Mouse (Mus musculus): ENCODE results near the gene Wwox. TPM values are rescaled to one million over a fixed set of nuclear protein-coding genes. Genes with fewer than 3 reads are reported as not detected.

Gene Wwox
- polyA plus RNA-seq, 1 experiment from 2014 or later: 10.3 TPM

DNA sequence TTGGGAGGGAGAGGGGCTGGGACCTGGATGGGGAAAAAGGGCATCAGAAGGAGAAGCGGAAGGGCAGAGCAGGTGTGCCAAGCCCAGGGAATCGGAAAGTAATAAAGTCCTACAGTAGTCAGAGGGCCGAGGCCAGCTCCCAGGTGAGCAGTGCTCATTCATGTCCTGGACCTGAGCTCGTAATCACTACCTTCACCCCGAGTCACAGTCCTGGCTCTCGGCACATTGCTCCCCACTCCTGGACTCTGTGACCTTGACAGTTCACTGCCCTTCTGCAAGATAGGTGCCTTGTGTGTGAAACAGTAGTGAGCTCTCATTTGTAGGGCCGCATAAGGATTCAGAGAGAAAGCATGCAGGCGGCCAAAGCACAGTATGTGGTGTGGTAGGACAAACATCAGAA is 121.7 kb downstream of the Wwox start:
- no peak overlapping the region for H3K4me3 ChIP-seq (ENCODE audit: low read depth, low read length)
- H3K4me1 ChIP-seq (ENCODE audit: control insufficient read depth, insufficient read depth, low read length): no peaks in the 10 kb centered on the region
- no peak overlapping the region for H3K27ac ChIP-seq (ENCODE audit: low read depth, low read length)
- WGBS (ENCODE audit: insufficient replicate concordance): 84% methylated on average over 8 of the region's 8 CpGs
- no peaks in the 10 kb centered on the region for H3K36me3 ChIP-seq (ENCODE audit: control insufficient read depth, insufficient read depth, low read length)
- no peak overlapping the region for H3K4me2 ChIP-seq
- no peak for ATAC-seq (replicated peaks; ENCODE audit: insufficient number of reproducible peaks, low FRiP score, low TSS enrichment)
- H3K9ac ChIP-seq (ENCODE audit: low read depth, low read length): no peak overlapping the region
- no peaks in the 10 kb centered on the region for H3K9me3 ChIP-seq (replicated peaks; ENCODE audit: control insufficient read depth, low read length)
- no peaks in the 10 kb centered on the region for H3K27me3 ChIP-seq (ENCODE audit: control insufficient read depth, insufficient read depth, low read length)

DNA sequence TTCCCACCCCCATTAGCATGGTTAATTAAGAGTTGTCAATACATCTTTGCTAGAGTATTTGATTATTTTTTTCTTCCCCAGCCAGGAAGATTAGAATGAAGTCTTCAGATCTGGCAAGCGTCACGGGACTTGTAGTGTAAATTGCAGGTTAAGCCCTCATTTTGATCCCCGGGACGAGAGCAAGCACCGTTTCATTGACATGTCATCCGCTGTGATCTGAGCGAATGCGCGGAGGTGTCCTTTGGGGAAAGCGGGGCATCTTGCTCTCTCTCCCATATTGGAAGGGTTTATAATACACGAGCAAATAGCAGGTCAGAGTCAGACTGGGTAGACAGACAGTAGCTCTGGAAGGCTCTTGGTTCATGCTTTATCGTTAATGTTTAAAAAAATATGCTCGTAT is 123.0 kb downstream of the Wwox start:
- Histone ChIP-seq H3K4me2 (no peak overlapping the region), H3K27ac (ENCODE audit: low read depth, low read length) (no peak overlapping the region), H3K27me3 (ENCODE audit: control insufficient read depth, insufficient read depth, low read length) (no peaks in the 10 kb centered on the region), H3K9ac (ENCODE audit: low read depth, low read length) (no peak overlapping the region), H3K36me3 (ENCODE audit: control insufficient read depth, insufficient read depth, low read length) (no peaks in the 10 kb centered on the region), H3K4me3 (ENCODE audit: low read depth, low read length) (no peak overlapping the region), H3K9me3 (replicated peaks; ENCODE audit: control insufficient read depth, low read length) (no peaks in the 10 kb centered on the region), H3K4me1 (ENCODE audit: control insufficient read depth, insufficient read depth, low read length) (no peaks in the 10 kb centered on the region)
- WGBS (ENCODE audit: insufficient replicate concordance): 86% methylated on average over 13 of the region's 13 CpGs
- ATAC-seq (replicated peaks; ENCODE audit: insufficient number of reproducible peaks, low FRiP score, low TSS enrichment): no peak

GRCm38 (mm10) chr8:114563361-114563760 is 123.9 kb downstream of the Wwox start:
- Histone ChIP-seq H3K36me3 (ENCODE audit: control insufficient read depth, insufficient read depth, low read length) (no peaks in the 10 kb centered on the region), H3K4me1 (ENCODE audit: control insufficient read depth, insufficient read depth, low read length) (no peaks in the 10 kb centered on the region), H3K27ac (ENCODE audit: low read depth, low read length) (no peak overlapping the region), H3K4me2 (no peak overlapping the region), H3K9me3 (replicated peaks; ENCODE audit: control insufficient read depth, low read length) (no peaks in the 10 kb centered on the region), H3K4me3 (ENCODE audit: low read depth, low read length) (no peak overlapping the region), H3K9ac (ENCODE audit: low read depth, low read length) (no peak overlapping the region), H3K27me3 (ENCODE audit: control insufficient read depth, insufficient read depth, low read length) (no peaks in the 10 kb centered on the region)
- 92% methylated on average over 7 of the region's 7 CpGs for WGBS (ENCODE audit: insufficient replicate concordance)
- ATAC-seq (replicated peaks; ENCODE audit: insufficient number of reproducible peaks, low FRiP score, low TSS enrichment): no peak

DNA sequence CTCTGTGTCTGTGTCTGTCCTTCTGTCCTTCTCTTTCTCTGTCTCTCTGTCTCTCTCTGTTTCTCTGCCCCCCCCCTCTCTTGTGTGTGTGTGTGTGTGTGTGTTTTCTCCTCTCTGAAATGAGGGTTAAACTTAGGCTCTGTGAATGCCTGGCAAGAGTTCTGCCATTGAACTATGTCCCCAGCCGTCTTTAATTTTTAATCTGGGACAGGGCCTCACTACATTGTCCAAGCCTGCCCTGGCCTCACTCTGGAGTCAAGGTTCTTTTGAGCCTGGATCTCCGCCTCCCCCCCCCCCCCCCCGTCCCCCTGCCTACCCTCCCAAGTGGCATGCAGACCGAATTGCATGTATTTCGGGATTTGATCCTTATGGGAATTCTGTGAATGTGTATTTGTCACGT is 124.6 kb downstream of the Wwox start:
- Histone ChIP-seq H3K9ac (ENCODE audit: low read depth, low read length) (no peak overlapping the region), H3K27me3 (ENCODE audit: control insufficient read depth, insufficient read depth, low read length) (no peaks in the 10 kb centered on the region), H3K4me1 (ENCODE audit: control insufficient read depth, insufficient read depth, low read length) (no peaks in the 10 kb centered on the region), H3K9me3 (replicated peaks; ENCODE audit: control insufficient read depth, low read length) (no peaks in the 10 kb centered on the region), H3K27ac (ENCODE audit: low read depth, low read length) (no peak overlapping the region), H3K4me2 (no peak overlapping the region), H3K4me3 (ENCODE audit: low read depth, low read length) (no peak overlapping the region), H3K36me3 (ENCODE audit: control insufficient read depth, insufficient read depth, low read length) (no peaks in the 10 kb centered on the region)
- ATAC-seq (replicated peaks; ENCODE audit: insufficient number of reproducible peaks, low FRiP score, low TSS enrichment): no peak
- 75% methylated on average over 6 of the region's 6 CpGs for WGBS (ENCODE audit: insufficient replicate concordance)

DNA sequence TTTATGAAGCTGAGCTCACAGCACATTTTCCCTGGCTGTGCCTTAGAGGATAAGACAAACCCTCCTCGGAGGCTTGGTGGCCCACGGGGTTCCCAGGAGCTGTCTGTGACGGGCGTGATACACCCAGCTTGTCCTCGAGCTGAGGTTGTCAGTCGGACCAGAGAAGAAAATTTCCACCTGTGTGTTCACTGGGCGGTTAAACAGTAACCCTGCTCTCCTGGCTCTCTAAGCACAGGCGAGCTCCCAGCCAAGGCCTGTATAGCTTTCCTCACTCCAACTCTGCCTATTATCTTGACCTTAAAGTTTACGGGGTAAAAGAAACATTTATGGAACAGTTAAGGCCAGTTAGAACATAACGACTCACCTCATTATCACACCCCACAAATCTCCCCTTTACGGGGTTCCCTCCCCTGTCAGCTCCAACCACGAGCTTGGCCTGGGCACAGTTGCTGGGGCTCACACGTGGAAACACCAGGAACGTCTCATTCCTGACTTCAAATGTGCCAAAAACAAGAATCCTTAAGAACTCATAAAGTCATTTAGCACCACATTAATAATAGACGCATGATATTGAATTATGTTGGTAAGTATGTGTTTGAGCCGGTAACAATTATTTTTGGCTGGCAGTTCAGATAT is 129.2 kb downstream of the Wwox start:
- no peaks in the 10 kb centered on the region for H3K4me1 ChIP-seq (ENCODE audit: control insufficient read depth, insufficient read depth, low read length)
- H3K27ac ChIP-seq (ENCODE audit: low read depth, low read length): no peak overlapping the region
- no peak overlapping the region for H3K4me2 ChIP-seq
- no peak overlapping the region for H3K9ac ChIP-seq (ENCODE audit: low read depth, low read length)
- 77% methylated on average over 16 of the region's 16 CpGs for WGBS (ENCODE audit: insufficient replicate concordance)
- ATAC-seq (replicated peaks; ENCODE audit: insufficient number of reproducible peaks, low FRiP score, low TSS enrichment): no peak
- H3K9me3 ChIP-seq (replicated peaks; ENCODE audit: control insufficient read depth, low read length): no peaks in the 10 kb centered on the region
- H3K36me3 ChIP-seq (ENCODE audit: control insufficient read depth, insufficient read depth, low read length): no peaks in the 10 kb centered on the region
- H3K27me3 ChIP-seq (ENCODE audit: control insufficient read depth, insufficient read depth, low read length): no peaks in the 10 kb centered on the region
- H3K4me3 ChIP-seq (ENCODE audit: low read depth, low read length): no peak overlapping the region

DNA sequence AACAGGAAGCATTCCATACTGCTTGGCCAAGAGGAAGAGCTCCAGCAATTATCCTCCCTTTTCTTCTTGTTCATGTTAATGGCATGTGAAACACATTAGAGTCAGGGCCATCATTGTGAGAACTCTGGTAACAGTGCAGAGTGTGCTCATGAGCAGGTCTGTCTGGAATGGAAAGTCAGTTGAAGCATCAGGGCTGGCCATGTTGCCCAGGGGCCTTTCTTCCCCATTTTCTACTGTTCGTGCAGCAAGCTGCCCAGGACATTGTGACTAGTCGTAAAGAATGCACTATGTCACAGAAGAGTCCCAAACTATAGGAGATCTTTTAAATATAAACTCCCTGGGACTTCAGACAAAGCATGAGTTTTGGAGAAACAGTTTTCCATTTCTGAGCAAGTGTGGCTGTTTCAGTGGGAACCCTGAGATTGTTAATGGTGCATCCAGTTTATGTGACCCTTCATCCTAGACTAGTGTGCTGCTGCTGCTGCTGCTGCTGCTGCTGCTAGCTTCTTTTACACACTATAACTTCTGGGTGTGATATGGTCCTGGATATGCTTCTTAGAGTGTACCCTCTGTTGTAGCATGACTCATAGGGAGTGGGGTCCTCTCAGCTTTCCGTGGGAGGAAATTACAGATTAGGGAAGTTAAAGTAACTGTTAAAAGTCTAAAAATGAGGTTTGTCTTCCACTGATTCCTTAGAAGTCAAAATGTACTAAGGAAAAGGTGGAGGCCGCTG is 133.7 kb downstream of the Wwox start:
- no peaks in the 10 kb centered on the region for H3K36me3 ChIP-seq (ENCODE audit: control insufficient read depth, insufficient read depth, low read length)
- H3K9me3 ChIP-seq (replicated peaks; ENCODE audit: control insufficient read depth, low read length): no peaks in the 10 kb centered on the region
- H3K27me3 ChIP-seq (ENCODE audit: control insufficient read depth, insufficient read depth, low read length): no peaks in the 10 kb centered on the region
- 78% methylated on average over 4 of the region's 4 CpGs for WGBS (ENCODE audit: insufficient replicate concordance)
- H3K4me2 ChIP-seq: no peak overlapping the region
- ATAC-seq (replicated peaks; ENCODE audit: insufficient number of reproducible peaks, low FRiP score, low TSS enrichment): no peak
- H3K4me3 ChIP-seq (ENCODE audit: low read depth, low read length): no peak overlapping the region
- H3K4me1 ChIP-seq (ENCODE audit: control insufficient read depth, insufficient read depth, low read length): no peaks in the 10 kb centered on the region
- H3K9ac ChIP-seq (ENCODE audit: low read depth, low read length): no peak overlapping the region
- no peak overlapping the region for H3K27ac ChIP-seq (ENCODE audit: low read depth, low read length)

DNA sequence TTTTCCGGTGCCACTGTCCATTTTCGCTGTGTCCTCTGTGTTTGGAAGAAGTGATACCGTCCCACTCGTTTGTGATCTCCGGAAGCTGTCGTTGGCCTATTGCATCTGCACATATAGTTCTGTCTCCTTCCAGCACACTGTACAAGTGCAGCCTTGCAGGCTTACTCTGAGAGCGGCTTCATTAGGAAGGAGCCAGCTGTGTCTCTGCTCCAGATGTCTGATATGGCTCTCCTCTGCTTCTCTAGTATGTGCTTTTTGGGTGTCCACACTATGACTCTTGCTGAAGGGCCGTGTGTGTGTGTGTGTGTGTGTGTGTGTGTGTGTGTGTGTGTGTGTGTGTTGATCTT is 134.3 kb downstream of the Wwox start:
- H3K9me3 ChIP-seq (replicated peaks; ENCODE audit: control insufficient read depth, low read length): no peaks in the 10 kb centered on the region
- no peak overlapping the region for H3K27ac ChIP-seq (ENCODE audit: low read depth, low read length)
- no peak overlapping the region for H3K9ac ChIP-seq (ENCODE audit: low read depth, low read length)
- H3K27me3 ChIP-seq (ENCODE audit: control insufficient read depth, insufficient read depth, low read length): no peaks in the 10 kb centered on the region
- H3K4me3 ChIP-seq (ENCODE audit: low read depth, low read length): no peak overlapping the region
- WGBS (ENCODE audit: insufficient replicate concordance): 79% methylated on average over 8 of the region's 8 CpGs
- H3K36me3 ChIP-seq (ENCODE audit: control insufficient read depth, insufficient read depth, low read length): no peaks in the 10 kb centered on the region
- no peak for ATAC-seq (replicated peaks; ENCODE audit: insufficient number of reproducible peaks, low FRiP score, low TSS enrichment)
- no peaks in the 10 kb centered on the region for H3K4me1 ChIP-seq (ENCODE audit: control insufficient read depth, insufficient read depth, low read length)
- no peak overlapping the region for H3K4me2 ChIP-seq

DNA sequence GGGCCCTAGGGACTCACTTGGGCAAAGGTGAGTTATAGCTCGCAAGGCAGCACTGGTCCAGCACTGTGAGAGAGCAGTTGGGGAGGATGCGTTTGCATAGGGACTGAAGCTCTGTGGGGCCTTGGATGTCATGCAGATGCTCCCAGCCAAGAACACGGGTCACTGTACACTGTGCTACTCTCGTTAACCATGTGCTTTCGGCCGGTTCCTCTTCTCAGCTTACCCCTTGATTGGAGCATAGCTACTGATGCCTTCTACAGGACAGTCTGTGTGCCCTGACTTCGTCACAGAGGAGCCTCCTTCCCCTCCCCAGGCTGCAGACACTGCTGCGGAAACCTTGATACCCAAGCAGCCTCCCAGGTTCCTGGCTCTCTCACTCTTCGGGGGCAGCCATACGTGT is 139.8 kb downstream of the Wwox start:
- H3K27ac ChIP-seq (ENCODE audit: low read depth, low read length): no peak overlapping the region
- H3K4me3 ChIP-seq (ENCODE audit: low read depth, low read length): no peak overlapping the region
- no peaks in the 10 kb centered on the region for H3K36me3 ChIP-seq (ENCODE audit: control insufficient read depth, insufficient read depth, low read length)
- ATAC-seq (replicated peaks; ENCODE audit: insufficient number of reproducible peaks, low FRiP score, low TSS enrichment): no peak
- H3K9ac ChIP-seq (ENCODE audit: low read depth, low read length): no peak overlapping the region
- H3K9me3 ChIP-seq (replicated peaks; ENCODE audit: control insufficient read depth, low read length): no peaks in the 10 kb centered on the region; the same call in 1 of the 2 replicates
- 87% methylated on average over 10 of the region's 10 CpGs for WGBS (ENCODE audit: insufficient replicate concordance)
- no peak overlapping the region for H3K4me2 ChIP-seq
- no peaks in the 10 kb centered on the region for H3K27me3 ChIP-seq (ENCODE audit: control insufficient read depth, insufficient read depth, low read length)
- no peaks in the 10 kb centered on the region for H3K4me1 ChIP-seq (ENCODE audit: control insufficient read depth, insufficient read depth, low read length)

- no peaks in the 10 kb centered on the region for H3K27me3 ChIP-seq (ENCODE audit: control insufficient read depth, insufficient read depth, low read length)
- WGBS (ENCODE audit: insufficient replicate concordance): 86% methylated on average over 1 of the region's 1 CpGs
- ATAC-seq (replicated peaks; ENCODE audit: insufficient number of reproducible peaks, low FRiP score, low TSS enrichment): no peak
Observed at GRCm38 (mm10) chr8:114580684-114581083, 141.2 kb downstream of the Wwox start.

More at GRCm38 (mm10) chr8:114580684-114581083, 141.2 kb downstream of the Wwox start:
- no peak overlapping the region for H3K4me2 ChIP-seq
- no peak overlapping the region for H3K27ac ChIP-seq (ENCODE audit: low read depth, low read length)
- no peaks in the 10 kb centered on the region for H3K4me1 ChIP-seq (ENCODE audit: control insufficient read depth, insufficient read depth, low read length)
- H3K4me3 ChIP-seq (ENCODE audit: low read depth, low read length): no peak overlapping the region
- no peaks in the 10 kb centered on the region for H3K36me3 ChIP-seq (ENCODE audit: control insufficient read depth, insufficient read depth, low read length)
- H3K9ac ChIP-seq (ENCODE audit: low read depth, low read length): no peak overlapping the region
- no peaks in the 10 kb centered on the region; the same call in 1 of the 2 replicates for H3K9me3 ChIP-seq (replicated peaks; ENCODE audit: control insufficient read depth, low read length)
